Mouse (Mus musculus) embryo, embryonic 10.5 days (tissue): ENCODE measurements around the gene 1700020D05Rik.
A peak's percentile ranks its signal among the peaks of the same experiment; 100 is the strongest.
"Not testable (repeated sequence)": the region's sequence is repeated elsewhere in the genome, so short reads cannot be mapped to it uniquely, and the experiment has no call there.

Experiments
- DNase-seq: peaks from one replicate; pipeline ENCODE4 v3.0.0-alpha.2; 2015; ENCODE audit warnings: low spot score

1700020D05Rik gene

DNA sequence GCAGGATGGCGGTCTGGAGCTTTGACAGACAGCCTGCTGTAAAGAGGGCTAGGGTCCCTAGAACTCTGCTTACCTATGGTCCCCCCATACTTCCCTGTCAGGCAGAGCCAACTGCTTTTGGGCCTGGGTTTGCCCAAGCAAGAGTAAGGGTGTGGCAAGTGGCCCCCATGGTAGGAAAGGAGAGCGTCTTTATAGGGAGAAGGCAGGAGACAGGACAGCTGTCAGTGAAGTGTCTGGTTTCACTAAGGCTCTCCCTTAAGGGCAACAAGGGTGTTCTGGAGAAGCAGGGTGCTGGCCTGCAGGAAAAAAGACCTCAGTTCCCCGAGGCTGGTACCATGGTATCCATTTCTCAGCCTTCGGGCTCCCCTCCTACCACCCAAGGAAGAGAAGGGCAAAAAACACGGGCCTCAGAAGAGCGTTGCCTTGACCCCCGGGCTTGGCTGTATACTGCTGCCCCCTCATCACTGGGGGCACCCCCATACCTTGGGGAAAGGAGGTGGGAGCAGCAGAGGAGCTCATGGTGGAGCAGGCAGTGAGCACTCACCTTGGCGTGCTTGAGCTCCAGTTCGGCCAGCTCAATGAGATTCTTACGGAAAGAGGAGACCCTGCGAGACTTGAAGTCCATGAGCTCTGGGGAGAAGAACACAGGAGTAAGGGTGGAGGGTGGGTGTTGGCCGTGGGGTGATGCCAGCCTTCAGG, 8.1 kb downstream of the 1700020D05Rik start:
- no peak for DNase-seq

DNA sequence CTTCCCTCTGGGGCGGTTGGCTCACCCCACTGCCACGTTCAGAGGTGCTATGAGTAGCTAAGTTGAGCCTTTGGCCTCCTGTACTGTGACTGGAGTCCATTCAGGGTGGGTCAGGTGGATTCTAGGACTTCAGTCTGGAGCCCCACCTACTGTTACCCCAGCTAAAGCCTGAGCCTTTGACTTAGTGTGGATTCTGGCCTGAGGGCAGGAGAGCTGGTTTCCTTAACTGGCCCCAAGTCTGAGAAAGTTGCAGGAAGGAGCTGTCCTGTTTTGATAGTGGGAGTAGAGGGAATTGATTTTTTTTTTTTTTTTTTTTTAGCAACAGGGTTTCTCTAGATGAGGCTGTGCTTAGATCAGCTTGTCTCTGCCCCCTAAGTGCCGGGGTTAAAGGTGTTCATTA, 9.3 kb downstream of the 1700020D05Rik start:
- no peak for DNase-seq

DNA sequence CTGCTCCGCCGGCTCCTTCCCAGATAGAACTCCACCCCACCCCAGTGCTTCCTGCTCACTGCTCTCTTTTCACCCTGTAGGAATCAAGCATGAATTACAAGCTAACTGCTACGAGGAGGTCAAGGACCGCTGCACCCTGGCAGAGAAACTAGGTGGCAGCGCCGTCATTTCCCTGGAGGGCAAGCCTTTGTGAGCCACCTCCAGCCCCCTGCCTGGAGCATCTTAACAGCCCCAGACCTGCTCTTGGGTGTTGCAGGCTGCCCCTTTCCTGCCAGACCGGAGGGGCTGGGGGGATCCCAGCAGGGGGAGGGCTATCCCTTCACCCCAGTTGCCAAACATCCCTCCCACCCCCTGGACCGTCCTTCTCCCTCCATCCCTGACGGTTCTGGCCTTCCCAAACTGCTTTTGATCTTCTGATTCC, 10.3 kb downstream of the 1700020D05Rik start:
- DNase-seq: not testable (repeated sequence)

DNA sequence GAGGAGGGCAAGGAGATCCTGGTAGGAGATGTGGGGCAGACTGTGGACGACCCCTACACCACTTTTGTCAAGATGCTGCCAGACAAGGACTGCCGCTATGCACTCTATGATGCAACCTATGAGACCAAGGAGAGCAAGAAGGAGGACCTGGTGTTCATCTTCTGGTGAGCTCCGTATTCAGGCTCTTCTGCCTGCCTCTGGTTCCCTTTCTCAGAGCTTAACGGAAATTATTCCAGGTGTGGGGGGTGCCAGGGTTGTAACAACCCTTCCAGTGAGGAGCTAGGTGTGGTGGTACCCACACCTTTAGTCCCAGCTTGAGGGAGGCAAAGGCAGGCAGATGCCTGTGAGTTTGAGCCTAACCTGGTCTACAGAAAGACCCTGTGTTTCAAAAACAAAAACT, 10.9 kb downstream of the 1700020D05Rik start:
- DNase-seq: no peak

DNA sequence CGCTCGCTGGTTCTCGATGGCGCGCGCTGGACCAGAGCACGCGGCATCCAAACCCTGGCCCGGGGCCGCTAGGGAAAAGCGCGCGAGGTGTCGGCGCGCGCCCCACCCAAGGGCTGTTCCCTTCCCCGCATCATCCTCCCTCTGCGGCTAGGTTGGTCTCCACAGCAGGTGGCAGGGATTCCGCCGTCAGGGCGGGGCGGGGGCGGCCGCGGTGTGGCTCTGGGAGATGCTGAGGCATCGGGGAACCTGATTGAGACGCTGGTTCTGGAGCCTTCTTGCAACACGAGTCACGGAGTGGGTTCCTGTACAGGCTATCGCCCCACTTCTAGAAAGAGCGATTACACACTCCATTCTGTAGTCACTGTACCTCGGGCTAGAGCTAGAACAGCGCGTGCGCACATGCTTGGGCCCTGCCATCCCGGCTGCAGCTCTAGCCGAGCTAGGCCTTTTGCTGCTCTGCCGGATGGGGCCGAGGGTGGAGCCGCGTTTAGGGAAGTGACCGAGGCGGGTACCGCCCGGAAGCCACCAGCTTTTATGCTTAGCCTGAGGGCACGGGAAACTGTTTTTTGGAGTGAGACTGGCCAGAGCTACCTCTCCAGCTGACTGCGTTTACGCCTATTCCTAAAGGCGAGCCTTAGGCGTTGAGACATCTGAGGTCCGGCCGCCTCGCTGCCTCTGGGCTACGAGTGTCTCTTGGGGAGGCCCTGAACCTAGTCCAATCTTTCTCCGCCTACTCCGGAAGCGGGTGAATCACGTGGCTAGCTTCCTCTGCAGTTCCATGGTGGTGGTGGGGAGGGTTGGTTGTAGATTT, 12.5 kb downstream of the 1700020D05Rik start:
- DNase-seq: peak; percentile 86

DNA sequence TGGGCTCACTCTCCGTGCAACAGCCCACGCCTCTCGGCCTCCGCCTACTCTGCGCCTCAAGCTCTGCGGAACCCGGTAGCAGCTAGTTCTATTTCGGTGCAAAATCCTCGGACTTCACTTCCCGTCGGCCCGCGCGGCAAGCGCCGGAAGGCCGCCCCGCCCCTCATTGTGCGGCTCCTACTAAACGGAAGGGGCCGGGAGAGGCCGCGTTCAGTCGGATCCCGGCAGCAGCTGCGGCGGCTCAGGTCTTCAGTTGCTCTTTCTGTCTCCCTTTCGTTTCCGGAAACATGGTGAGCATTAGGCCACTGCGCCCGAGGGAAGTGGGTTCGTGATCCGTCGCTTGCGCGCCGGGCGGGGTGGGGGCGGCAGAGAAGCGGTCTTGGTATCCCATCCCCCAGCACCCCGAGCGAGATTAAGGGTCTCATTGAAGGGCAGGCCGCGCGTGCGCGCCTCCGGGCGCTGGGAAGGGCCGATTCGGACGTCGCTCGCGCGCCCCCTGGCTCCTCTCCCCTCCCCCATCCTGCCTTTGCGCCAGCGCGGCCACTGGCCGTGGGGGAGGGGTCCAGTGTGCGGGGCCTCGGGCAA, 13.2 kb downstream of the 1700020D05Rik start, which contains the start of gene Cfl1:
Gene Cfl1, plus strand, starts transcription at position 143 of the 585 bp plus-strand sequence.
- peak; percentile 97 for DNase-seq

DNA sequence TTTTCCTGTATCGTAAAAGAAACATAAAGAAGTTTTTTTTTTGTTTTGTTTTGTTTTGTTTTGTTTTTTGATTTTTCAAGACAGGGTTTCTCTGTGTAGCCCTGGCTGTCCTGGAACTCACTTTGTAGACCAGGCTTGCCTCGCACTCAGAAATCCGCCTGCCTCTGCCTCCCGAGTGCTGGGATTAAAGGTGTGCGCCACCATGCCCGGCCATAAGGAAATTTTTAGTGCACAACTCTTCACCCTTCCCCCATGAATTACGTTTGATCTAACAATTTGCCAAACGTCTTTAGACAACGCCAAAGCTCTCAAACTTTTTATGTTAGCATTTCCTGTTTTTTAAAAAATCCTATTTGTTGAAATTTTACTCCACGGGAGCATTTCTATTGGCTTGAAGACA, 13.9 kb downstream of the 1700020D05Rik start:
- DNase-seq: not testable (repeated sequence)

DNA sequence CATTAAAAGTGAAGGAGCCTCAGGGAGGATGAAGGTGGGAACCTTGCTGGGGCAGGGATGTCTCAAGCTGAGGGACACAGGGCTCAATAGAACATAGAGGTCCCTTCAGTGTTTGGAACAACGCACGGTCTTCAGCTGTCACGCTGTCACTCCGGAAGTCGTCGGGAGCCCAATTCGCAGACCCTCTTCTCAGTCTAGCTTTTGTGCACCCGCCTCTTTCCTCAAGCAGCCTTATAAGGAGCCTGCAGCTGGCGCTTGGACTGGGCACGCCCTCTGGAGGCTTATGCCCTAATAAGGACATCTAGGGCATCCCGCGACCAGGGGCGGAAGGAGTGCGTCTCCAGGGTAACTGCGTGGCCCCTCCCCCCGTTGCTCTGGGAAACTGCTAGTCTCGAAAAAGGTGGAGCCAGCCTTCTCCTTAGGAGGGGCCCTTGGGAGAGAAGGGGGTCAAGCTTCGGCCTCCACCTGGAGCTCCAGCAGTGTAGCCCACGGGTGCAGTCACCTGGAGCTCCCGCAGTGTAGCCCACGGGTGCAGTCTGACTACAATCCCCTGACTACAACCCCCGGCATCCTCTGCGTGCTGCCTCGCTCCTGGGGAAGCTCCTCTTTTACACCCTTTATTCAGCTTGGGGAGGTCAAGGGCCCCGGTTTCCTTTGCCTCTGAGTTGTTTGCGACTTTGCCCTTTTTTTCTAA, 14.6 kb downstream of the 1700020D05Rik start:
- peak; percentile 100 for DNase-seq

DNA sequence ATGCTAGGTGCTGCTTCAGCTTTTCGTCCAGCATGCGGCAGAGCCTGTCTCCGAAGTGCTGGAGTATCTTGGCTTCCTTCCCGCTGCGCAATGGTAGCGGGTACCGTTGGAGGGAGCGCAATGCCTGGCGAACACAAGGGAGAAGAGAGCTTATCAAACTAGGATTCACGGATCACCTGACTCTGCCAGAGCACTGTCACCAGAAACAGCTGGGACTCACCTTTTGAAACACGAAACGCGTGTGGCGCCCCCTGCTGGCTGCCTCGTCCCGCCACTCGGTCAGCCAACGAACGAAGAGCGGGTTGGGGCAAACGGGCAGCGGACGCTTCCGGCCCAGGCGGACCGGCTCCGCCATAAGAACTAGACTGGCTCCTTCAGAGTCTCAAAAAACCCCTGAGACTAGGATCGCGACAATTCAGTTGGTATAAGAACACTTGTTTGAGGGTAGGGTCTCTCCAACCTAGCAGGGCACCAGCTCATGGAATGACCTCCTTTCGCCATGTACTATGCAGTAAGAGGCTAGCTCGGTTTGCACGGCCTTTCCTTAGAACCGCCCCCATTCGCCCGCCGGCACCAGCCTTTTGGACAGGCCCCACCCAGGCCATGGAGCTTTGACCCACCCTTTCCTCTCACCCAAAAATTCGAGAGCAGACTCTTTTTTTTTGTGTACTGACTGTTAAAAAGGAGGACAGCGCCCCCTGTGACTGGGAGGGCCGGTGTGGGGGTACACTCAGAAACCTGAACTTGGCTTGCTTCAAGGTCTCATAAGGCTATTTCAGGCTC, 15.6 kb downstream of the 1700020D05Rik start, which contains the start of gene Mus81:
Gene Mus81, minus strand, starts transcription at position 635 of the 783 bp plus-strand sequence.
- peak; percentile 98 for DNase-seq

DNA sequence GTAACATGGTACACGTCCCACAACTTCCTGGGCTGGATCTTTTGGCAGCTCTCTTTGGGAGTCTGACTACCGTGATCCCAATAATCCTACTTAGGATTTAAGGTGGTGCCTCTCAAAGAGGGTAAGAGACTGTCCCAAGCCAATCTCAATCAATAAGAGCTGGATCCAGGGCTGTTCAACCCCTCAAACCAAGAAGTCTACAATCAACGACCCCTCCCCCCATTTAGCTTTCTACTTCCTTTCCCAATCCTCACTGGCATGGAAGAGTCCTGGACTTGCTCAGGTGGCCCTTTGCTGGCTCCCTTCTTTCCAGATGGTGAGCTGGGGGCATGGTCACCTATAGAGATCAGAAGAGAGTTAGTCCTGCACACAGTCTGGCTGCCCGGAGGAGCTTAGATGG, 16.8 kb downstream of the 1700020D05Rik start:
- no peak for DNase-seq

DNA sequence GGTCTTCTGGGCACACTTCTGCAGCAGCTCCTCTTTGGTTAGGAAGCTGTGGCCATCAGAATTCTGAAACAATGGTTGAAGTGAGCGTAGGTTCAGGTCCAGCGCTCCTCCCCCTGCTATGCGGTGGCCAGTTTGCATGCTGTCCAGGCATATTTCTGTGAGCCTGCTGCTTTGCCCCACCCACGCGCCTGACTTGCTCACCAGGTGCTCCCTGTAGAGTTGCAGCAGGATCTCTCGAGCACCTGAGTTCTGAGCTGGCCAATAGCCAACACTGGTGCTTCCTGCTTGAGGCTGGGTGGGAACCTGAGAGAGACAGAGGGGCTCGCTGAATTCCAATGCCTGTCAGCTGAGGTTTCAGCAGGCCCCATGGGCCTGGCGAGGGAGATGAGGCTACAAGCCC, 17.3 kb downstream of the 1700020D05Rik start:
- no peak for DNase-seq

DNA sequence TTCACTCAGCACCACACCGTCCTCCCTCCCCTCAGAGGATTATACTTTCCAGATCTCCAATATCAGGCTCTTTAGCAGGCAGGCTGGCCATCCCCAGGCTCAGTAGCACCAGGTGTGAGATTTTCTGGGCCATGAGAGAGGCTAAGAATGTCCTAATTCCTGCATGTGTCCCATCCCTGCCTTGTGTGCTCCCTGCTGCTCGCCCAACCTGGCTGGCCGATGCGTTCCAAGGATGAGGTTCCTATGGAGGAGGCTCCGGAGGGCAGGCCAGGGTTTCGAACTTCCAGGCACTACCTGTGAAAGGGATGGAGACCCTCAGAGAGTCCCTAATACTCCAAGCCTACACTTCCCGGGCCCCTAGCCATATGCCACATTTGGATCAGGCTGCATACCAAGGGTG, 17.8 kb downstream of the 1700020D05Rik start:
- no peak for DNase-seq

DNA sequence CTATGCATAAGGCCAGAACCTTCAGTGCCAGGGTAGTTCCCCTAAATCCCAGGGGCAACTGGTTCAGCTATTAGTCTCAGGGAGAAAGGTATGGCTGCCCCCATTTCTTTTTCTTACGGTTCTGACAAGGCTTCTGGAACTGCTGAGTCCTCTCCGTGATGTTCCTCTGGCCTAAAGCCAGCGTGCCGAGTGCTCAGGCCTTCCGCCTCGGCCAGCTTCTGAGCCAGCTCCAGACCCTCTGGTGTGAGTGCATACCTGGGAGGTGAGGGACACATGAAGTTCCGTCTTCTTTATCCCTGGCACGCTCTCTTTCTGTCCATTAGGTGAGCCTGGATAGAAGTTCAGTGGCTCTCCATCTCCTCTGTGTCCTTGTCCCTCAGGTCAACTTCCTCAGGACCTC, 18.2 kb downstream of the 1700020D05Rik start:
- no peak for DNase-seq

DNA sequence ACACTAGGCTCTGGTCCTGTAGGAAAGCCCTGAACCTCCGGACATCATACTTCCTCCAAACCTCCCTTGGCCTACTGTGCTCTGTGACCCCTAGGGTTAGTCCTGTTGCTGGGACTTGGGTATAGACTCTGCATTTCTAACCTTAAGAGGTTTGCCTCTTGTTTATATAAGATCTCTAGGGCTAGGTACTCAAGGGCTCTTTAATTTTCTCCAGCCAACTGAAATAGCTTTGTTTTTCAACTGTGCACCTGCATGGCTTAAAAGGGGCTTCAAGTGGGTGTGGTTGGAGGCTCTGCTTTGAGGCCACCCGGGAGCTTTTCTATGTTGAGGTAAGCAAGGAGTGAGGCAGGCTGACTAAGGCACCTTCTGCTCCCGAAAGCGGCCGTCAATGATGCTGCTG, 19.1 kb downstream of the 1700020D05Rik start:
- DNase-seq: no peak

DNA sequence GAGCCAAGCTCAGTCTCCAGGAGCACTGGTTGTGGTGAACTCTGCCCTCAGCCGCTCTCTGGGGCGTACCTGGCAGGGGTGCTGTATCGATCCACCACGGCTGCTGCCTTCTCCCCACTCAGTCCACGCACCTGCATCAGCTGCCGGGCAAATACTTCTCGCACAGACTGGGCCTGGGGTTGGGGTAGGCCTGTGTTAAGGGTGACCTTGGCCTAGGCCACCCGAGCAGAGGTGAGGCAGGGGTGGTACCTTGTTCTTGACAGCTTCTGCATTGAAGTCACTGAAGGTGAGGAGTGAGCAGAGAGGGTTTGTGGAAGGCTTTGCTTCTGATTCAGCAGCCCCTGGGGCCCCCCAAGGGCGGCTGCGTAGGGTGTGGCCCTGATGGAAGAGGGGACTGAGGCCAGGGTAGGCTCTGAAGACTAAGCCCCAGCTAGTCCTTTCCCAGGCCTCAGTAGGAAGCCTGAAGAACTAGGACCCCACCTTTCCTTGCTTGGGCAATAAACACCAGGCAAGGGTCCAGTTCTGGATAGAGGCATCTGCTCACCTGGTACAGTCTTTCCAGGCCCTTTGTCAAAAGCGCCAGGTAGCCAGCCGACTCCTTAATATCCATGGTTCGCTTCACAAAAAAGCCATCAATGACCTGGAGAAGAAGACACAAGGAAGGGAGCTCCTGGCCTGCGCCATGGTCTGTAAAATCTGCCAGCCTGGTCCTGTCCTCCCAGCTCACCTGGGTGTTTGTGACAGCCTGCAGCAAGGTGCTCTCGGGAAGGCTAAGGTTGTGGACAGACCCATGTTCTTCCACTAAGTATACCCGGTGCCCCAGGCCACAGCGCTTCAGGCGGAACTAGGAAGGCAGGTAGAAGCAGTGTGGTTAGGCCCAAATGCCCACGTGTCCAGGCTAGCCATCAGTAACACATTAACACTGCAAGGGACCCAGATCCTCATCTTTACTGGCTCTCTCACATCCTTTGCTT, 19.9 kb downstream of the 1700020D05Rik start:
- DNase-seq: no peak

DNA sequence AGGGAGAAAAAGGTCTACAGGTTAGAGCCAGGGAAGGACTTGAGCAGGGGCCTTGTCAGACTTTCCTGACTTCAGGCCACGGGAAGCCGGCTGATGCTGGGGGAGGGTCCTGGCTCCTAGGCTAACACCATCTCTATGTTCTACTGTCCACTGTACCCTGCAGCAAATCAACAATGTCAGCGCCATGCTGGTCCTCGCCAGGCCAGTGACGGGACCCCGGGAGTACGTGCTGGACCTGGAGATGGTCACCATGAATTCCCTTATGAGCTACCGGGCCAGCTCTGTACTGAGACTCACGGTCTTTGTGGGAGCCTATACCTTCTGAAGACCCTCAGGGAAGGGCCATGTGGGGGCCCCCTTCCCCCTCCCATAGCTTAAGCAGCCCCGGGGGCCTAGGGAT, 22.2 kb downstream of the 1700020D05Rik start:
- DNase-seq: no peak

DNA sequence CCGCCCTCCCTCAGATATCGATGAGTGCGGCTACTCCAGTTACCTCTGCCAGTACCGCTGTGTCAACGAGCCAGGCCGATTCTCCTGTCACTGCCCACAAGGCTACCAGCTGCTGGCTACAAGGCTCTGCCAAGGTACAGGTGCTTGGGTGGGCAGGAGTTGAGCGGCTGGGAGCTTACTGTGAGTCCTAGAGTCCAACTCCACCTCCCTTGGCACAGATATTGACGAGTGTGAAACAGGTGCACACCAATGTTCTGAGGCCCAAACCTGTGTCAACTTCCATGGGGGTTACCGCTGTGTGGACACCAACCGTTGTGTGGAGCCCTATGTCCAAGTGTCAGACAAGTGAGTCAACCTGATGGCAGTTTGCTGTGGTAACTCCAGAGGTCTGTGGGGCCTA, 23.6 kb downstream of the 1700020D05Rik start:
- DNase-seq: no peak

DNA sequence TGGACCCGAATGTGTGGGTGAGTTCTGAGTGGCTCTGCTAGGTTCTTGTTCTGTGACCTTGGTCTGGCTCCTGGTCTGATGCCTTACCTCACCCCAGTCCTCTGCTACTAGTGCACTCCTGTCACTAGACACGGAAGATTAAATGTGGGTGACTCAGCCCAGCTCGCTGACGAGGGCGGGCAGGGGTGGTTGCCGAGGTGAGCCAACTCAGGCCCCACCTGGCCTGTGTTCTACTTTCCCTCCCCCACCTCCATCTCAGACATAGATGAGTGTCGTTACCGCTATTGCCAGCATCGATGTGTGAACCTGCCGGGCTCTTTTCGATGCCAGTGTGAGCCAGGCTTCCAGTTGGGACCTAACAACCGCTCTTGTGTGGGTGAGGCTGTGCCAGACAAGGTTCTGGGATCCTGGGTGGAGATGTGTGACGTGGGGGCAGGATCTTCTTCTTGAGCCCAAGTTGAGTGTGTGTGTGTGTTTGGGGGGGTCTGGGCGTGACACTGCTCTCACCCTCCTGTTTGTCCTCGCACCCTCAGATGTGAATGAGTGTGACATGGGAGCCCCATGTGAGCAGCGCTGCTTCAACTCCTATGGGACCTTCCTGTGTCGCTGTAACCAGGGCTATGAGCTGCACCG, 25.8 kb downstream of the 1700020D05Rik start:
- DNase-seq: no peak

DNA sequence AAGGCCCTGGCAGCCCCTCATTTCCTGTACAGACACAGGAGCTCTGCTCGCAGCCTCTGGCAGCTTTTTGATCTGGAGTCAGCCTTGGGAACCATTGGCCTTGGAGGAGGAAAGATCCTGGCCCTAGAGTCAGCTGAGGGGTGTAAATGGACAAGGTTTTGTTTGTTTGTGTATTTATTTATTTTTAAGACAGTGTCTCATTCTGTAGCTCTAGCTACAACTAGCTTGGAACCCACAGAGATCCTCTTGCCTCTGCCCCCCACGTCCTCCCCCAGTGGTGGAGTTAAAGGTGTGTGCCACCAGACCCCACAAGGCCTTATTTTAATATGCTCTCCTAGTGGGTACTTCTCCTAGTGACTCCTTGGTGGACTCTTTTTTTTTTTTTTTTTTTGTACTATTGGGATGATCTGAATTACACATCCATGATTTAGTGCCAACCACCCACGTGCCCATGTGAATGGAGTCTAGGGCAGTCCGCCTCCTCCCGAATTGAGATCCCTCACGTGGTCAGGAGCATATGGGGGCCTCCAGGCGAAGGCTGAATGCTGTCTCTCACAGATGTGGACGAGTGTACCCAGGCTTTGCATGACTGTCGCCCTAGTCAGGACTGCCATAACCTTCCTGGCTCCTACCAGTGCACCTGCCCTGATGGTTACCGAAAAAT, 26.5 kb downstream of the 1700020D05Rik start:
- DNase-seq: no peak
